Mouse (Mus musculus) cerebellum, postnatal 14 days (tissue): Measurements from ENCODE around the gene Bbof1.

ENCODE experiments used
- DNase-seq, 2 experiments: peaks; one replicate each; pipeline ENCODE4 v3.0.0; 2021; ENCODE audit warnings: mixed read lengths in 2 of 2

Bbof1 gene

GRCm38 (mm10) chr12:84408819-84409507, at the start of gene Bbof1, which contains the start of gene Entpd5:
Gene Bbof1 (plus strand): TSS chr12:84409071.
Gene Entpd5 (minus strand): TSS chr12:84409029.
- DNase-seq, result peak; percentile 94 to 97

- DNase-seq, result peak; percentile 94 to 95
Measured at GRCm38 (mm10) chr12:84361555-84362489, 47.0 kb upstream of the Bbof1 start, which contains the start of the genes Coq6 and Fam161b. Gene Coq6 (plus strand): TSS chr12:84361657. Gene Fam161b (minus strand): TSS chr12:84361833.

- no peak for DNase-seq
Measured at GRCm38 (mm10) chr12:84362872-84363271, 46.0 kb upstream of the Bbof1 start.

GRCm38 (mm10) chr12:84364291-84364690, 44.6 kb upstream of the Bbof1 start:
- DNase-seq, result no peak

- DNase-seq, result no peak
Measured at GRCm38 (mm10) chr12:84365137-84365536, 43.7 kb upstream of the Bbof1 start.

GRCm38 (mm10) chr12:84366971-84367370, 41.9 kb upstream of the Bbof1 start:
- peak in 1 of 2 experiments; percentile 15 for DNase-seq

- DNase-seq, result no peak
Measured at GRCm38 (mm10) chr12:84371647-84372046, 37.2 kb upstream of the Bbof1 start.

- DNase-seq, result no peak
Measured at GRCm38 (mm10) chr12:84373831-84374481, 34.9 kb upstream of the Bbof1 start.

- DNase-seq, result no peak
Measured at GRCm38 (mm10) chr12:84382369-84382768, 26.5 kb upstream of the Bbof1 start.

GRCm38 (mm10) chr12:84384644-84385081, 24.2 kb upstream of the Bbof1 start:
- peak; percentile 19 to 30 for DNase-seq

GRCm38 (mm10) chr12:84385408-84385807, 23.5 kb upstream of the Bbof1 start:
- no peak for DNase-seq

- no peak for DNase-seq
Measured at GRCm38 (mm10) chr12:84388097-84388496, 20.8 kb upstream of the Bbof1 start.

- no peak for DNase-seq
Measured at GRCm38 (mm10) chr12:84388774-84389400, 20.0 kb upstream of the Bbof1 start.

- no peak for DNase-seq
Measured at GRCm38 (mm10) chr12:84390336-84390735, 18.5 kb upstream of the Bbof1 start.

- DNase-seq, result no peak
Measured at GRCm38 (mm10) chr12:84392681-84393080, 16.2 kb upstream of the Bbof1 start.

- no peak for DNase-seq
Measured at GRCm38 (mm10) chr12:84393847-84394246, 15.0 kb upstream of the Bbof1 start.

GRCm38 (mm10) chr12:84396947-84397679, 11.8 kb upstream of the Bbof1 start:
- no peak for DNase-seq

GRCm38 (mm10) chr12:84397685-84398084, 11.2 kb upstream of the Bbof1 start:
- DNase-seq, result no peak

GRCm38 (mm10) chr12:84398629-84399028, 10.2 kb upstream of the Bbof1 start:
- DNase-seq, result no peak

- DNase-seq, result no peak
Measured at GRCm38 (mm10) chr12:84399135-84399534, 9.7 kb upstream of the Bbof1 start.

- DNase-seq, result no peak
Measured at GRCm38 (mm10) chr12:84399663-84400062, 9.2 kb upstream of the Bbof1 start.

- DNase-seq, result no peak
Measured at GRCm38 (mm10) chr12:84400068-84400467, 8.8 kb upstream of the Bbof1 start.
